Mouse (Mus musculus): Measurements from ENCODE around the gene Lgals4.

The Lgals4 gene

GRCm38 (mm10) chr7:28833723-28834347 lies at the start of gene Lgals4:
Gene Lgals4, plus strand, starts transcription at chr7:28833854.
- no peak for DNase-seq (ENCODE audit: low read depth, low spot score)

- no peak for DNase-seq (ENCODE audit: low read depth, low spot score)
Measured at GRCm38 (mm10) chr7:28785161-28785560, 48.5 kb upstream of the Lgals4 start.

DNA sequence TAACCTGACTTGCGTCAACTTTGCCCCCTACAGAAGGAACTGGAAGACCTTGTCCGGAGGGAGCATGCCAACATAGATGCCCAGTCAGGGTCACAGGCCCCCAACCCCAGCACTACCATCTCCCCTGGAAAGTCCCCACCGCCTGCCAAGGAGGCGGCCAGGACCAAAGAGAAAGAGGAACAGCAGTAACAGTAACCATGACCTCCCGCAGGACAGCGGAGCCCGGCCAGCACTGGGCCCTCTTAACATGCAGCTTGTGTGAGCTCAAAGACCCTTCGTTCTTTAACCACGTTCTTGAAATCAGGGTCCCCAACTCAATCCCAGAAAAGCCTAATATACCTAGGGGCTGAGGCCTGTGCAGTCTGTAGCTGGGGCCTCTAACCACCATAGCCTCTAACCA lies 45.8 kb upstream of the Lgals4 start:
- no peak for DNase-seq (ENCODE audit: low read depth, low spot score)

- DNase-seq (ENCODE audit: low read depth, low spot score) = no peak
Measured at GRCm38 (mm10) chr7:28788307-28789195, 45.1 kb upstream of the Lgals4 start, which contains the start of gene Rinl. Gene Rinl, plus strand, starts transcription at chr7:28788969.

GRCm38 (mm10) chr7:28789235-28789634 lies 44.4 kb upstream of the Lgals4 start:
- no peak for DNase-seq (ENCODE audit: low read depth, low spot score)

GRCm38 (mm10) chr7:28790066-28790806 lies 43.4 kb upstream of the Lgals4 start:
- no peak for DNase-seq (ENCODE audit: low read depth, low spot score)

DNA sequence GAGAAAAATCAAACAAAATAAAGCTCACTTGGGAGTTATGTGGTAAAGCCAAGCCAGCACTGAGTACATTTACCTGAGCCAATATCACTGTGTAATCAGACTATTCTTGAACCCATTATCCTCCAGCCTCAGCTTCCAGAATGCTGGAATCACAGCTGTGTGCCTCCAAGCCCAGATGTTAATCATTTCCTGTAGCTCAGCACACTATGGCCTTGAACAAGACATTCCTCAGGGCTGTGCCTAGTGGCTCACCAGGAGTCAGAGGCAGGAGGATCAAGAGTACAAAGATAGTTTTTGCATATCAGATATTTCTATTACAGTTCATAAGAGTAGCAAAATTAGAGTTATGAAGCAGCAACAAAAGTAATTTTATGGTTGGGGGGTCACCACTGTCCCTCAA lies 41.9 kb upstream of the Lgals4 start:
- no peak for DNase-seq (ENCODE audit: low read depth, low spot score)

- DNase-seq (ENCODE audit: low read depth, low spot score) = no peak
Measured at GRCm38 (mm10) chr7:28792391-28793185, 41.1 kb upstream of the Lgals4 start.

- no peak for DNase-seq (ENCODE audit: low read depth, low spot score)
Measured at GRCm38 (mm10) chr7:28793834-28794233, 39.8 kb upstream of the Lgals4 start.

DNA sequence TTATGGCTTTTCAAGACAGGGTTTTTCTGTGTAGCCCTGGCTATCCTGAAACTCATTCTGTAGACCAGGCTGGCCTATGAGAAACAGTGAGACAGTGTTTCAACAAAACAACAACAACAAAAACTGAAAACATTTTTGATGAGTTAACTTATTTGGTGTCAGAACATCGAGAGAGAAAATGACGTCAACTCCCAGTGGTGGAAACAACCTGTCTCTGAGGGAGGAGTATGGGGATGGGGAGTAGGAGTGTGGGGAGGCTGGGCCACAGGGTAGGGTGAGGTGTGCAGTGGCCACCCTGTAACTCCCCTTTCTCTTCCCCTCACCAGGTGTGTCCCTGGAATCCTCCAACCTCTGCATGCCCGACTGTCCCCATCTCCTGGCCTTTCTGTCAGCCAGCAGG lies 39.2 kb upstream of the Lgals4 start:
- DNase-seq (ENCODE audit: low read depth, low spot score) = no peak

DNA sequence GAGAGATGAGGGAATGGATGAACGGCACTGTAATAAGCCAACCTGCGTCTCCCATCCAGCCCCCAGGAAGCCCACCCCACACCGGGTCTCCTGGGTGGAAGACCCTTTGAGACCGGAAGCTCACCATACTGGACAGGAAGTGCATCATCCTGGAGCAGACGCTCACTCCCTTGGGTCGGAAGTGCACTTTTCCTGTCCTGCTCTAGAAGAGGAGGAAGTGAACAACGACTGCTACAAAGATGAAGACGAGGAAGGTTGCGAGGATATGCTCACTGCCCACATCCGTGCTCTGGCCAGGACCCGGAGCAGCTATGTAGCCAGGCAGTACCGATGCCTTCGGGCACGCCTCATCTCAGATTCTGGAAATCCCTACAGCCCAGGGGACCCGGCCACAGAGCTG lies 37.8 kb upstream of the Lgals4 start:
- no peak for DNase-seq (ENCODE audit: low read depth, low spot score)

DNA sequence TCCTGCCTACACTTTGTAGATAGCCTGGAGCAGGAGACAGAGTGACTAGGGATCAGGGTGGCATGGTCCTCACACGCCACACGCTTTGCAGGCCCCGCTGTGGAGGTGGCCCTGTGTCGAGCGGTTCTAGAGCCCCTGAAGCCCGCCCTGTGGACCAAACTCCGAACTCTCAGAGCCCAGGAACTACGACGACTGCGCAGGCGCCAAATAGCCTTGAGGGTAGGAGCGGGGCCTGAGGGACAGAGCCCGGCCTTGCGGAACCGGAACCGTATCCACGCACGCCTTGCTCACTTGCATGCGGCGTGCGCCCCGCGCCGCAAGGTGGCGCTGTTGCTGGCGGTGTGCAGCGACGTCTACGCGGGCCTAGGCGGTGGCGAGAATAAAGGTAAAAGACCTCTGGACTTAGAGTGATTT lies 37.1 kb upstream of the Lgals4 start:
- DNase-seq (ENCODE audit: low read depth, low spot score) = no peak

DNA sequence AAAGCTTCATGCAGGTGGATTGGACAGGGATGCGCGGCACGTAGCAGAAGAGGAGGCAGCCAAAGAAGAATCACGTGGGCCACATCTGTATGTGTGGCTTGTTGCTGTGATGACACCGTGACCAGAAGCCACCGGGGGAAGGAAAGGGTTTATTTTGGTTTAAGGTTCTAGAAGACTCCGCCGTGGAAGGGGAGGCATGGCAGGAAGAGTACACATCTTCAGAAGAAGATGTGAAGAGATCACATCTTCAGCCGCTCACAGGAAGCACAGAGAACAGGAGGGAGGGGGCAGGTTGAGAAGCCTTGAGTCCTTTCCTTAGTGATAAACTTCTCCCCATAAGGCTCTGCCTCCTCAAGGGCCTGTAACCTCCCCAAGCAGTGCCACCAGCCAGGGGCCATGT lies 33.7 kb upstream of the Lgals4 start:
- no peak for DNase-seq (ENCODE audit: low read depth, low spot score)

DNA sequence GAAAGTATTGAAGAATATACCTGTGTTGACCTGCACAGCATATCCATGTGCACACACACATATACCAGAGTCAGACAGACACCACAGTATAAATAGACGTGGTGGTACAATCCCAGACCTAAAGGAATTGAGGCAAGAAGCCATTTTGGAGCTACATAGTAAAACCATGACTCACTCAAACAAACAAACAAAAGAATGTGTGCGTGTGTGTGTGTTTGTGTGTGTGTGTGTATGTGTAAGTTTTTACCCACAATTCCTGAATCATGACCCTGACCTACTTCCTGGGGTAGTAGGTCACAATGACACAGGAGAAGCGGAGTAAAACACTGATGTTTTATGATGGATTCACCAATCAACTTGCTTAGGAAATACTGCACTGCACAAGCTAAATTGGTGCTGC lies 32.2 kb upstream of the Lgals4 start:
- no peak for DNase-seq (ENCODE audit: low read depth, low spot score)

- no peak for DNase-seq (ENCODE audit: low read depth, low spot score)
Measured at GRCm38 (mm10) chr7:28801901-28802670, 31.6 kb upstream of the Lgals4 start.

DNA sequence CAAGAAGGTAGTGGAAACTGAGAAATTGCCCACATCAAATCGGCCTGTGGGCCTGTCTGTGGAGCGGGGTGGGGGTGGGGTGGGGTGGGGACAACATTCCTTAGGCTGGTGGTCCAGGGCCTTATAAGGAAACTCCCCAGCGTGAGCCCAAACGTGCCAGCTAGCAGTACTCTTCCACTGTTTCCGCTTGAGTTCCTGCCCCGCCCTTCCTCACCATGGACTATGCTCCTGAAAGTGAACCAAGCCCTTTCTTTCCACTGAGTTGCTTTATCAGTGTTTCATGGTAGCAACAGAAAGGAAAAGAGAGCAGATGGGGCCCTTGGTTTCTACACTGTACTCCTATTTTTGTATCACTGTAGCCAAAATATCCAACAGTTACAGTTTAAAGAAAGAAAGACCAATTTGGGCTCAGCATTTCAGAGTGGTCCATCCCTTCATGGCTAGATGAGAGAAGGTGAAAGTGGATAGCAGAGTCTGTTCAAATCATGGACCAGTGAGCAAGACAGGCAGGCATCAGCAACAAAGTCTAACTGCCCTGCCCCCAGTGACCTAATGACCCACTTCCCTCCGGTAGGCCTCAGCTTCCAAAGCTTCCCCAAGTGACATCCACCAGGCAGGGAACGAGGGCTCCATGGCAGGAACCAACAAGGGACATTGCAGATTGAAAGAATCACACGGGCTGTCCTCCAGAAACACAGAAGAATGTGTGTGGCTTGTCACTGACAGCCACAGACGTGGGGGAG lies 30.6 kb upstream of the Lgals4 start:
- DNase-seq (ENCODE audit: low read depth, low spot score) = peak; percentile 36

DNA sequence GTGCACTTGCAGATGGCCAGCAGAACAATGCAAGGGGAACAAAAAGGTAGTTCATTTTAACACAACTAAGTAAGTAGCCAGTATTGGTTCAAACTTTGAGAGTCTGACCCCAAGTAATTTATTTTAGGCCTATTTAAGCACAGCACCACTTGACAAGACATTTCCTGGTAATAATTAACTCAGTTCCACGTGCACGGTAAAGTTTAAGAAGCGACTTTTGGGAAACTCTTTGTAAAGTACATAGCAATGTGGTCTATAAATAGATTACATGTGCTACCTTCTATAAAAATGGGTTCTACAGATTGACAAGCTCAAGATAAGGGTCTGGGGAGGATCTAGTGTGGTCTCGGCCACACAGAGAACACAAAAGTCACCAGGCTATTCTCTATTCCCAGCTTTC lies 29.9 kb upstream of the Lgals4 start:
- DNase-seq (ENCODE audit: low read depth, low spot score) = no peak

DNA sequence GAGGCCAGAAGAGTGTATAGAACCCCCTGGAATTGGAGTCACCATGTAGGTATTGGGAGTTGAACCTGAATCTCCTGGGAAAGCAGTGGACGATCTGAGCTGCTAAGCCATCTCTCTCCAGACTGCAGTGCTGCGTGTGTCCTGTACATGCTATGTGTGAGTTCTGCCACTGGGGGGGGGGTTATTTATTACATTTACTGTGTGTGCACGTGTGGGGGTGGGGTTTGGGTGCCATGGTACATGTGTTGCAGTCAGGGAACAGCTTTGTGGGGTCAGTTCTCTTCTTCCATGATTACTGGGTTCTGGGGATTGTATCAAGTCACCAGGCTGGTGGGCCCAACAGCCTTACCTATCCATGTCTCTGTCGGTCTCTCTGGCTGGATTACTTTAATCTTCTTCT lies 26.8 kb upstream of the Lgals4 start:
- no peak for DNase-seq (ENCODE audit: low read depth, low spot score)

DNA sequence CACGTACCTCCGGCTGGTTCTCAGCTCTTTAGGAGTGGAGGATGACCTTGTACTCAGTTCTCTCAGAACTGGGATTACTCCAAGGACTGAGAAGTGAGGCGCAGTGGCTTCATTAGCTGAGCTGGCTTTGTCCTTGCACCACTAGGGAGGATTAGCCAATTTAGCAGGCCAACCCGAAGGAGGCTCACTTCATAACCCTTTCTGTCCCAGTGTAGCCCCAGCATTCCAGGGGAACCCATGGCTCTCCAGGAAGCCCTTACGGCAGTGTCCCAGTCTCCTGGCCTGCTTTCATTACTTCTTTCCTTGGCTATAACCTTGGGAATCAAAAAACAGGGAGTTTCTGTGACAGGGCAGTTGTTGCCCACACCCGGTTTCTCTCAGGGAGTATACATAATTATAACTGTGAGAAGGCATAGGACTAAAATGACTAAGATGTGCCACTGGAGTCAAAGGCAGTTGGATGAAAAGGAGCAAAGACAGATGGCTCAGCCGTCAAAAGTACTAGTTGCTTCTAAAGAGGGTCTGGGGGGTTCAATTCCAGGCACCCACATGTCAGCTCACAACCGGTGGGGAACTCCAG lies 25.9 kb upstream of the Lgals4 start:
- no peak for DNase-seq (ENCODE audit: low read depth, low spot score)
